Mouse (Mus musculus): ENCODE results near the gene Skap1. TPM values are rescaled to one million over a fixed set of nuclear protein-coding genes. Genes with fewer than 3 reads are reported as not detected.
A peak's percentile ranks its signal among the peaks of the same experiment; 100 is the strongest.

Skap1 gene
- polyA plus RNA-seq, 1 experiment from 2014 or later, result 2.5 TPM

DNA sequence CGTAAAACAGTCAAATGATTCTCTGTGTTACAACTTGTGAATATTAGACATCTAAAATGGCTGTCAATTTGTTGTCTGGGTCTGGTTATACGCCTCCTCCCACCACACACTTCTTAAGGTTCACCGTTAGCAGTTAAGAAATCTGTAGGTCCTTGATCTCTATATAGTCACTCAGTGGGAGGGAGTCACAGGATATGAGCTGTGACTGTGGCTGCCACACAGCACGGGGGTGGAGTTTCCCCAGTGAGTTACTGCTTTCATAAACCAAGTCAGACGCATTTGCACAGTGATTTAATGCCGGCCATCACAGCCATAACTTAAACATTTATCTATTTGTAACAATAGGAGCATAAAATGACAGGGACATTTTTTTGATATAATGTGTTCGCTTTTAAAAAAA, 2.6 kb downstream of the Skap1 start:
- H3K36me3 ChIP-seq (ENCODE audit: poor library complexity, severe bottlenecking), result no peaks in the 10 kb centered on the region
- H3K4me2 ChIP-seq, result no peak overlapping the region
- no peaks in the 10 kb centered on the region for H3K9me3 ChIP-seq (replicated peaks)
- WGBS, result 43% methylated on average over 7 of the region's 7 CpGs
- no peak overlapping the region for H3K4me3 ChIP-seq
- H3K27me3 ChIP-seq, result peaks cover 24% of the 10 kb centered on the region
- peaks cover 39% of the 10 kb centered on the region for H3K4me1 ChIP-seq
- no peak for ATAC-seq
- H3K9ac ChIP-seq, result no peak overlapping the region
- H3K27ac ChIP-seq, result no peak overlapping the region

DNA sequence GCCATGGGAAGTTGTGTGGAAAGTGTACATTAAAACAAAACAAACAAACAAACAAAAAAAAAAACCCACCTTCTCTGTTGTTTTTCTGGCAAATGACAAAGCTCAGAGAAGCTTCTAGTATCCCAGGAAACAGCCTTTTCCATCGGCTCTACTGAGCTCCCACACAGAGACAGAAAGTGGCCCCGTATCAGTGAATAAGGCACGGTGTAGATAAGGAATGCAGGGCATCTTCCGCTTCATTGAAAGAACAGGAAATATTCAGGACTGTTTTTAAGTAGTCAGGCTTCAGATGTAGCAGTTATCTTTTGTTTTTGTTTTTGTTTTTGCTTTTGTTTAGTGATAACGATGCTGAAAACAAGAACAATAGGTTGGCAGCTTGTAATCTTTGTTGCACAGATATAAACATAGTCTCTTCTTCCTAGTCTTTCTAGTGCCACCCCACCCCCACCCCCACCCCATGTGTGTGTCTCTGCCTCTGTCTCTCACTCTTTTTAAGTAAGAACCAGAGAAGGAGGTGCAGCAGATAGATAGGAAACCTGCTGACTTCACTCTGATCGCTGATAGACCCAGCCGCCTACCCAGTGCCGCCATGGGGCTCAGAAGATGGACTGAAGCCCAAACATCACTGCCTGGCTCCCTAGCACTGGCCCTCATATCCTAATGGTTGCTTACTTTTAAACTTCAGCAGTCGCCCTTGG, 3.8 kb downstream of the Skap1 start:
- Histone ChIP-seq H3K4me1 (peaks cover 26% of the 10 kb centered on the region), H3K4me3 (no peak overlapping the region), H3K36me3 (ENCODE audit: poor library complexity, severe bottlenecking) (no peaks in the 10 kb centered on the region), H3K9ac (no peak overlapping the region), H3K27ac (no peak overlapping the region), H3K27me3 (peaks cover 21% of the 10 kb centered on the region), H3K4me2 (no peak overlapping the region), H3K9me3 (replicated peaks) (no peaks in the 10 kb centered on the region)
- ATAC-seq, result no peak
- WGBS, result 56% methylated on average over 9 of the region's 9 CpGs

DNA sequence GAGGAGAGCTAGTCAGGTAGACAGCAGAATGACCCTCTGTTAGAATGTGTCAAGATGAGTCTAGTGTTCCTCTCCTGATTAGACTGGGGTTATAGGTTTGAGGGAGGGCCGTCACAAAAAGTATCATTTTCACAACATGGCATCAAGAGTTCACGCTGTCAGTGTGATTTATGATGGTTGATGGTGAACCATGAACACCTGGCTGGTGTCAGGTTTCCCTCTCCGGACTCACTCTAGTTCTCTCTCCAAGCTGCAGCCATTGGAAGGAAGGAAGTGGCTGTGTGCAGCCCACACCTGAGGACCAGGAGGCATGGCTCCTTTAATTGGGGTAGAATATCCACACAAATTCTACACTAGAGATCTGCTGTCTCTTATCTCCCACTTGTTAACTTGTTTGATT, 18.3 kb downstream of the Skap1 start:
- ATAC-seq, result no peak
- no peaks in the 10 kb centered on the region for H3K36me3 ChIP-seq (ENCODE audit: poor library complexity, severe bottlenecking)
- H3K27me3 ChIP-seq, result no peaks in the 10 kb centered on the region
- no peak overlapping the region for H3K4me2 ChIP-seq
- H3K9me3 ChIP-seq (replicated peaks), result no peaks in the 10 kb centered on the region
- 89% methylated on average over 3 of the region's 3 CpGs for WGBS
- no peak overlapping the region for H3K9ac ChIP-seq
- H3K4me3 ChIP-seq, result no peak overlapping the region
- H3K4me1 ChIP-seq, result no peaks in the 10 kb centered on the region
- no peak overlapping the region for H3K27ac ChIP-seq

DNA sequence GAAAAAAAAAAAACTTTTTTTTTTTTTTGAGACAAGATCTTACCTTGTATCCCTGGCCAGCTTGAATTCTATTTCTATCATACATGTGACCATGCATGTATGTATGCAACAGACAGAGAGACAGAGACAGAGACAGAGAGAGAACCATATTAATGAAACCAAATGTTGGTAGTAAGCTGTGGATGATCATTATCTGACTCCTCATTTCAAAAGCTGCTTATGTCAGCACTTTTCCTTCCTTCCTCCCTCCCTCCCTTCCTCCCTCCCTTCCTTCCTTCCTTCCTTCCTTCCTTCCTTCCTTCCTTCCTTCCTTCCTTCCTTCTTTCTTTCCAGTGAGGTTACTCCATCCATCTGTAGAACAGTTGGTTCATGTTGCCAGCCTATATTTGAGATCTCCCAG, 18.8 kb downstream of the Skap1 start:
- Histone ChIP-seq H3K27me3 (no peaks in the 10 kb centered on the region), H3K36me3 (ENCODE audit: poor library complexity, severe bottlenecking) (no peaks in the 10 kb centered on the region), H3K9ac (no peak overlapping the region), H3K4me2 (no peak overlapping the region), H3K9me3 (replicated peaks) (no peaks in the 10 kb centered on the region), H3K4me3 (no peak overlapping the region), H3K27ac (no peak overlapping the region), H3K4me1 (peaks cover under 1% of the 10 kb centered on the region; the same call in 1 of the 2 replicates)
- ATAC-seq, result no peak

DNA sequence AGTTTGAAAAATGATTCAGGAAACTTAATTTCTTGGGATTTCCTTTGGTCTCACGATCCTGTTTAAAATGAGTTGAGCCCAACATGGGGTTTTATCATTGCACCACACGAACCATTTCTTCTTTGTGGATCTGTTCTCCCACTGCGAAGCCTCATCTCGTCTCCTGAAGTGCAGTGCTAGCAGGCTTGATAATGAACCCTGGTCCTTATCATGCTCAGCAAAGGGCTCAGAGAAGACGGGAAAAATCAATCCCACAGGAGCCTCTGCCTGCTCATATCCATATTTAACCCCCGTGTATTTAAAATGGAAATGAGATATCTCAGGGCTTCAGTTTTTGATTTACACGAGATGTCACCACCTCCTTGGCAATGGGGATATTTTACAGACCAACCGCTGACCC, 34.1 kb downstream of the Skap1 start:
- Histone ChIP-seq H3K27me3 (peaks cover 2% of the 10 kb centered on the region; the same call in 1 of the 2 replicates), H3K27ac (no peak overlapping the region), H3K36me3 (ENCODE audit: poor library complexity, severe bottlenecking) (no peaks in the 10 kb centered on the region), H3K9me3 (replicated peaks) (no peaks in the 10 kb centered on the region), H3K4me3 (no peak overlapping the region), H3K4me1 (peaks cover 22% of the 10 kb centered on the region), H3K4me2 (no peak overlapping the region), H3K9ac (no peak overlapping the region)
- no peak for ATAC-seq
- WGBS, result 49% methylated on average over 8 of the region's 8 CpGs

DNA sequence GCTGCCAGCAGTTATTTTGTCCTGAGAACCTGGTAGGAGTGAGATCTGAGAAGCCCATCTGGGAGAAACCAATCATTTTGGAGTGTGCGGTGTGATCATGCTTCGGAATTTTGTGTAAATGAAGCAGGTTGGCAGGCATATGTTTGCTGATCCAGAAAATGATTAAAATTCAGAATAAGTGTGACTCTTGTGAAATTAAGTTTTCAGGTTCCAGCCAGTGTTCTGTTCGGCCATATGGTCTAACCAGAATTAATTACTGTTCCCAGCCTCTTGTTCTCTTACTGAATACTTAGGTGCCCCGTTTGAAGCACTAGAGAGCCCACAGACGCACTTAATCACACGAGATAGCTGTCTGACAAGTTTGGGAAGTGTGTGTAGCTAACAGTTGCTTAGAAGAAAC, 36.6 kb downstream of the Skap1 start:
- Histone ChIP-seq H3K9ac (no peak overlapping the region), H3K9me3 (replicated peaks) (no peaks in the 10 kb centered on the region), H3K4me3 (no peak overlapping the region), H3K4me1 (peaks cover 30% of the 10 kb centered on the region), H3K27ac (no peak overlapping the region; the same call in 1 of the 2 replicates), H3K4me2 (no peak overlapping the region), H3K27me3 (peaks cover 2% of the 10 kb centered on the region; the same call in 1 of the 2 replicates), H3K36me3 (ENCODE audit: poor library complexity, severe bottlenecking) (no peaks in the 10 kb centered on the region)
- ATAC-seq, result peak; percentile 30; the same call in 1 of the 2 replicates
- WGBS, result 54% methylated on average over 6 of the region's 6 CpGs

DNA sequence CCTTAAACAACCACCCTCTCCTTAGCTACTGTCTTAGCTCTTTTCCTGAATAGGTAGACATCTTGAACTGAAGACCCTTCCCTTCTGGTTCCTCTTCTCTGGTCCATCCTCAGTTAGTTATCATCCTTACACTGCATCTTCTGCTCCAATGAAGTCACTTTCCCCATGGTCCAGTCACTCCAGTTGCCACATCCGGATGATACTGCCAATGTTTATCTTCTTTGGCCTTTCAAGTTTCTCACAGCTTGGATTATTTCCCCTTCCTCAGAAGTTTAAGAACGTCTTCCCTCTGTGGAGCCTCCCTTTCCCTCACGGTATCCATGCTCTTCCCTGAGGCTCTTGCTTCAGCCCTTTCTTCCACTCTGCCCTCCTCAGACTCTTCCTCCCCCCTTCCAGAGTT, 38.6 kb downstream of the Skap1 start:
- Histone ChIP-seq H3K9me3 (replicated peaks) (no peaks in the 10 kb centered on the region), H3K36me3 (ENCODE audit: poor library complexity, severe bottlenecking) (no peaks in the 10 kb centered on the region), H3K4me2 (no peak overlapping the region), H3K27me3 (peaks cover 2% of the 10 kb centered on the region; the same call in 1 of the 2 replicates), H3K4me3 (no peak overlapping the region), H3K27ac (no peak overlapping the region), H3K4me1 (peaks cover 30% of the 10 kb centered on the region), H3K9ac (no peak overlapping the region)
- no peak for ATAC-seq
- 86% methylated on average over 3 of the region's 3 CpGs for WGBS

DNA sequence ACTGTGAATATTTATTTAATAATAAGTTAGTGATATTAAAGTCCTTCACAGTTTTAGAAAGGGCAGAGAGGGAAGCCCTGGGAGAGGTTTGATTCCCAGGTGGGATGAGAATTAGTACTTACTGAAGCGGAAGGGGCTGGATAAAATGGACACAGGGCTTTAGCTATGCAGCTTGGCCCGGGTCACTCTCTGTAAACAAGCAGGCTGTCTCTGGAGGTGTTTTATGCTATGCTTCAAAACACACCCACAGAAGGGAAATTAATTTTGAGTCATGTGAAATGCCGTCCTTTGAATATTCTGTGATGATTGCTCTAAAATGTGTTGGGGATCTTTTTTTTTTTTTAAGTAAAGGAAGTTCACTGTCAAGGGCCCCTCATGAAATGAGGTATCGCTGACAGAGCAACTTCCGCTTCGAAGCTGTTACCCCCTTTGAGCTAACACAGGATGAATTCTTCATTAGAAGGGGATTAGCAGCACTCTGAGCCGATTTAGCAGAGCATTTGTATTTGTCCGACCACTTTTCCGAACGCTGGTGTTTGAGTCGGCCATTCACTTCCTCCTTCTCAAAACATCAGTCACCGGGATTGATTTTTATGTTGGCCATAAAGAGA, 40.2 kb downstream of the Skap1 start:
- no peak for ATAC-seq

DNA sequence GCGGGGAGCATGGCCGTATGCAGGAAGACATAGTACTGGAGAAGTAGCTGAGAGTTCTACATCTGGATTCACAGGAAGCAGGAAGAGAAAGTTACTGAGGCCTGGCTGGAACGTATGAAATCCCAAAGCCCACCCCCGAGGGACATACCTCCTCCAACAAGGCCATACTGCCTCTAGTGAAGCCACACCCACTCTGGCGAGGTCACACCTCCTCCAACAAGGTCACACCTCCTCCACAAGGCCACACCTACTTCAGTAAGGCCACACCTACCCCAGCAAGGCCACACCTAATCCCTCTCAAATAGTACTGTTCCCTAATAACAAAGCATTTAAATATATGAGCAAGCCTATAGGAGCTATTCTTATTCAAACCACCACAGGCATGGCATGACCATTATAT, 41.4 kb downstream of the Skap1 start:
- no peak for ATAC-seq
- H3K27ac ChIP-seq, result no peak overlapping the region
- 79% methylated on average over 5 of the region's 5 CpGs for WGBS

More for the DNA sequence above, 40.2 kb downstream of the Skap1 start:
- no peak overlapping the region for H3K4me3 ChIP-seq
- H3K27ac ChIP-seq, result no peak overlapping the region
- peak overlapping the region; percentile 1; the same call in 1 of the 2 replicates for H3K4me2 ChIP-seq
- H3K9ac ChIP-seq, result no peak overlapping the region
- H3K9me3 ChIP-seq (replicated peaks), result no peaks in the 10 kb centered on the region
- H3K27me3 ChIP-seq, result peaks cover 2% of the 10 kb centered on the region; the same call in 1 of the 2 replicates
- peaks cover 20% of the 10 kb centered on the region for H3K4me1 ChIP-seq
- 12% methylated on average over 12 of the region's 12 CpGs for WGBS
- no peaks in the 10 kb centered on the region for H3K36me3 ChIP-seq (ENCODE audit: poor library complexity, severe bottlenecking)

DNA sequence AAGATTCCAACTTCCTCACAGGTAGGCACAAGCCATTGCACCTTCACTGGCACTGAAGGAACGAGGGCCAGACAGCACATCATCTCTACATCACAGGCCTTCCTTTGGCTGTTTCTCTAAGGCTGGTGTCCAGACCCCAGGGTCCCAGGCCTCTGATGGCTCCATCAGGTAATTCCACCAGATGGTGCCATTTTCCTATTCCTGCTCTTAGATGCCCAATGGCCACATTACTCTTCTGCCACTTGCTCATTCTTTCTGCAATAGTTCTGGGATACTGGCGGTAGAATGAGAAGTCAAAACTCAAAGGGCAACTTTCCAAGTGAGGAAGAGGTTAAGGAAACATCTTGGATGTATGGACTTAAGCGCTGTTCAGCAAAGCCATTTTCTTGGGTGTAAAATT, 50.8 kb downstream of the Skap1 start:
- H3K4me3 ChIP-seq, result no peak overlapping the region
- no peaks in the 10 kb centered on the region for H3K4me1 ChIP-seq
- no peak overlapping the region for H3K4me2 ChIP-seq
- no peak overlapping the region for H3K9ac ChIP-seq
- no peaks in the 10 kb centered on the region for H3K36me3 ChIP-seq (ENCODE audit: poor library complexity, severe bottlenecking)
- no peaks in the 10 kb centered on the region for H3K27me3 ChIP-seq
- H3K27ac ChIP-seq, result no peak overlapping the region
- no peak for ATAC-seq
- no peaks in the 10 kb centered on the region for H3K9me3 ChIP-seq (replicated peaks)
- WGBS, result 85% methylated on average over 3 of the region's 3 CpGs

More for the DNA sequence above, 41.4 kb downstream of the Skap1 start:
- no peak overlapping the region for H3K9ac ChIP-seq
- H3K4me2 ChIP-seq, result no peak overlapping the region
- H3K27me3 ChIP-seq, result peaks cover 2% of the 10 kb centered on the region; the same call in 1 of the 2 replicates
- no peak overlapping the region for H3K4me3 ChIP-seq
- no peaks in the 10 kb centered on the region for H3K36me3 ChIP-seq (ENCODE audit: poor library complexity, severe bottlenecking)
- no peaks in the 10 kb centered on the region for H3K9me3 ChIP-seq (replicated peaks)
- peaks cover 16% of the 10 kb centered on the region for H3K4me1 ChIP-seq

DNA sequence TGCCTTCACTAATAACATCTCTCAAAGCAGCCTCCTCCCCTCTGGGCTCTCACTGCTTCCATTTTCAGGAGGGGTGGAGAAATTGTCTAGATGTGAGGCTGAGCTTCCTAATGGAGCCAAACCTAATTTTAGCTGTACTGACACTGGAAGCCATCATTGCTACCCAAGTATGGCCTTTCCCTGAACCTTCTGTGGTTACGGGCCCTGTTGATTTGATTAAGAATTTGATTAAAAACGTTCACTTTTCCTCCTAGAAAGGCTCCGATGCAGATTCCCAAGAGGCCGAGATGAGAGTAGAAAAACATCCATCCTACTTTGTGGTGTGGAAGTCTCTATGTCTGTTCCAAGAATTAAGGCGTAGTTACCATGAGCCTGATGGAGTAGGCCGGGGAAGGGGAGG, 60.1 kb downstream of the Skap1 start:
- 88% methylated on average over 6 of the region's 6 CpGs for WGBS
- no peak overlapping the region for H3K4me2 ChIP-seq
- H3K27ac ChIP-seq, result no peak overlapping the region

DNA sequence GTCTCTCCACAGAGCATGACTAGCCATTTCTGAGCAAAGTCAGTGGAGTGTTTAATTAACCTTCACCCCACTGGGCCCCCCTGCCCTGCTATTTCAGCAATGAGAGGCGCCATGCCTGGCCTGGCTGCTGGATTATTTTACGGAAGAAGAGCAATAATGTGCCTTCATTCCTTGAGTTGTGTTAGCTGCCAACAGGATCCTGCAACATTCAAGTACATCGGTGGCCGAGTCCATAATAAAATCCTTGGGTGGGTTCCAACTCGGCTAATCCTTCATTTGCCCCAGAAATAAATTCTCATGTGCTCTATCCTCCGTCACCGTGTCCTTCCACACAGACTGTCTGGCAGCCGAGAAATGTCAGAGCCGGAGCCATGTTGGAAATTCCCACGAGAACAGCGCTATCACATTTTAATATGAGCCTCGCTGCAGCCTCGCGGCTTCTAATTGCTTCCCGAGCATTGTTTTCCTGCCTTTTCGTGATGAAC, 61.8 kb downstream of the Skap1 start:
- Histone ChIP-seq H3K4me1 (0 out of 2 replicates have a peak, but pooled peaks cover 4% of the 10 kb centered on the region), H3K27me3 (no peaks in the 10 kb centered on the region), H3K36me3 (ENCODE audit: poor library complexity, severe bottlenecking) (no peaks in the 10 kb centered on the region), H3K9me3 (replicated peaks) (no peaks in the 10 kb centered on the region), H3K4me3 (no peak overlapping the region), H3K4me2 (peak overlapping the region; percentile 22; the same call in 1 of the 2 replicates), H3K27ac (no peak overlapping the region), H3K9ac (no peak overlapping the region)
- 69% methylated on average over 16 of the region's 16 CpGs for WGBS
- no peak for ATAC-seq

More for the DNA sequence above, 60.1 kb downstream of the Skap1 start:
- Histone ChIP-seq H3K27me3 (no peaks in the 10 kb centered on the region), H3K36me3 (ENCODE audit: poor library complexity, severe bottlenecking) (no peaks in the 10 kb centered on the region), H3K4me3 (no peak overlapping the region), H3K9ac (no peak overlapping the region), H3K4me1 (0 out of 2 replicates have a peak, but pooled peaks cover 4% of the 10 kb centered on the region), H3K9me3 (replicated peaks) (no peaks in the 10 kb centered on the region)
- ATAC-seq, result no peak

Measured in forebrain, embryonic 13.5 days (tissue).